Mouse (Mus musculus) cortical plate, adult 2 months (tissue): Measurements from ENCODE around the gene Tle4. TPM values are rescaled to one million over a fixed set of nuclear protein-coding genes. Genes with fewer than 3 reads are reported as not detected.
"Not testable (repeated sequence)": the region's sequence is repeated elsewhere in the genome, so short reads cannot be mapped to it uniquely, and the experiment has no call there.

ENCODE experiments used
- H3K27ac ChIP-seq: fragments of 200-500 bp; 2 replicates; pipeline ENCODE4 v1.5.1; 2012; ENCODE audit warnings: low read length, control low read depth, inconsistent platforms; ENCODE audit not compliant: insufficient read depth
- H3K4me1 ChIP-seq: fragments of 200-500 bp; 2 replicates; pipeline ENCODE4 v1.6.1; 2011; ENCODE audit warnings: low read length; ENCODE audit not compliant: control insufficient read depth, insufficient read depth
- H3K4me3 ChIP-seq: fragments of 200-500 bp; 2 replicates; pipeline ENCODE4 v1.5.1; 2011; ENCODE audit warnings: mild to moderate bottlenecking, low read length, control low read depth; ENCODE audit not compliant: insufficient read depth
- CTCF ChIP-seq: fragments of 200-500 bp; IDR thresholded peaks from 2 replicates; pipeline ENCODE4 v1.5.1; 2011; ENCODE audit warnings: mild to moderate bottlenecking, control low read depth, low read length; ENCODE audit not compliant: insufficient read depth; ENCODE audit errors: extremely low read depth
- POLR2A ChIP-seq: fragments of 200-500 bp; IDR thresholded peaks from 2 replicates; pipeline ENCODE4 v1.6.1; 2011; ENCODE audit warnings: mild to moderate bottlenecking, low read length, control low read depth; ENCODE audit not compliant: insufficient read depth; ENCODE audit errors: extremely low read depth
- polyA plus RNA-seq: library from polyadenylated mRNA; depleted of rRNA; stranded (reverse); fragments of >200 nt; gene quantifications from 2 replicates; pipeline ENCODE4 v1.2.3, GENCODE M21; 2012; rRNA removed

Gene Tle4
- 31.1 and 34.2 TPM in 2 replicates for polyA plus RNA-seq

GRCm38 (mm10) chr19:14597917-14598689 lies at the start of gene Tle4:
Tle4 (minus strand) TSS chr19:14598051.
- Histone ChIP-seq H3K27ac (peak within 1 kb of the TSS; percentile 99), H3K4me1 (peaks cover 2% of the 10 kb centered on the region; the same call in 1 of the 2 replicates), H3K4me3 (peak within 1 kb of the TSS; percentile 70)
- TF ChIP-seq CTCF (no peak), POLR2A (peak; percentile 96)

DNA sequence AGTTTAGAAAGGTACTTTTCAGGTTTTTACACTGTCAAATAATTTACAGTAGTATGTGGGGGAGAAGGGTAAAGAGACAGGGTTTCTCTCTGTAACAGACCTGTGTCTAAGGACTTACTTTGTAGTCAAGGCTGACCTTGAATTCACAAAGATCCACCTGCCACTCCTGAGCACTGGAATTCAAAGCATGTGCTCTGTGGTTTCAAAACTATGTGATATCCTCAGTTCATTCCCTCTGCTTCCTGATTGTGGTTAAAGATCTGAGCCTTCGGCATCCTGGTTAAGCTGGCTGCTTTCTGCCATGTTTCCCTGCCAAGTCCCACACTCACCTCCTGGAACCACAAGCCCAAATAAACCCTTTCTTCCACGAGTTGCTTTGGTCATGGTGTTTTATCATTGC lies 47.8 kb upstream of the Tle4 start:
- Histone ChIP-seq H3K27ac (no peak overlapping the region), H3K4me3 (no peak overlapping the region), H3K4me1 (no peaks in the 10 kb centered on the region)
- TF ChIP-seq CTCF (no peak), POLR2A (no peak)

DNA sequence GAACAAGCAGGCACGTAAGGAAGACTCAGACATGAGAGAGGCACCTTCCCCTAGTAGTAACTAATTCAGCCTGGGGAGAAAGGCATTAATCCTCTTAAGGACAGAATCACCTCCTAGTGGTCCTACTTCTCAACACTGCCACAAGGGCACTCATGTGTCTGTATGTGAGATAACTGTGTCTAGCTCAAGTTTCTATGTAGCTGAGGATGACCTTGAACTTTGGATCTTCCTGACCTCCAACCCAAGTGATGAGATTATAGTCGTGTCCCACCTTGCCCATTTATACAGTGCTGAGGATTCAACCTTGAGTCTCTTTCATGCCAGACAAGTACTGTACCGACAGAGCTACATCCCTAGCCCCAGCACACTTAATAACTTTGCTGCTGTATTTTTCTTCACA lies 46.9 kb upstream of the Tle4 start:
- TF ChIP-seq POLR2A (no peak), CTCF (no peak)
- no peak overlapping the region for H3K27ac ChIP-seq
- no peaks in the 10 kb centered on the region for H3K4me1 ChIP-seq
- no peak overlapping the region for H3K4me3 ChIP-seq

DNA sequence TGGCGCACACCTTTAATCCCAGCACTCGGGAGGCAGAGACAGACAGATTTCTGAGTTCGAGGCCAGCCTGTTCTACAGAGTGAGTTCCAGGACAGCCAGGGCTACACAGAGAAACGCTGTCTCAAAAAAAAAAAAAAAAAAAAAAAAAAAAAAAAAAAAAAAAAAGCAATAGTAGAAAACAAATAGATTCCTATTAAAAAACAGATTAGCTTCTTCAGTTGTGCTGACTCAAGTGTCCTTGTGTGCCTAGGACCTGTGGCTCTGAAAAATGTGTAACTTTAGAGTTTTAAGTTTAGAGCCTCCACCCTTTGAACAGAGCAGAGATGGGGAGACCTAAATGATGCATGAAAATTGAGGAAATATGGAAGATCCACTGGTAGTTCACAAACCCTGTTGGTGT lies 45.2 kb upstream of the Tle4 start:
- H3K4me3 ChIP-seq, H3K4me1 ChIP-seq, H3K27ac ChIP-seq: not testable (repeated sequence)

GRCm38 (mm10) chr19:14642663-14643062 lies 44.8 kb upstream of the Tle4 start:
- H3K27ac ChIP-seq = no peak overlapping the region
- no peak overlapping the region for H3K4me3 ChIP-seq
- H3K4me1 ChIP-seq = no peaks in the 10 kb centered on the region
- TF ChIP-seq CTCF (no peak), POLR2A (no peak)

DNA sequence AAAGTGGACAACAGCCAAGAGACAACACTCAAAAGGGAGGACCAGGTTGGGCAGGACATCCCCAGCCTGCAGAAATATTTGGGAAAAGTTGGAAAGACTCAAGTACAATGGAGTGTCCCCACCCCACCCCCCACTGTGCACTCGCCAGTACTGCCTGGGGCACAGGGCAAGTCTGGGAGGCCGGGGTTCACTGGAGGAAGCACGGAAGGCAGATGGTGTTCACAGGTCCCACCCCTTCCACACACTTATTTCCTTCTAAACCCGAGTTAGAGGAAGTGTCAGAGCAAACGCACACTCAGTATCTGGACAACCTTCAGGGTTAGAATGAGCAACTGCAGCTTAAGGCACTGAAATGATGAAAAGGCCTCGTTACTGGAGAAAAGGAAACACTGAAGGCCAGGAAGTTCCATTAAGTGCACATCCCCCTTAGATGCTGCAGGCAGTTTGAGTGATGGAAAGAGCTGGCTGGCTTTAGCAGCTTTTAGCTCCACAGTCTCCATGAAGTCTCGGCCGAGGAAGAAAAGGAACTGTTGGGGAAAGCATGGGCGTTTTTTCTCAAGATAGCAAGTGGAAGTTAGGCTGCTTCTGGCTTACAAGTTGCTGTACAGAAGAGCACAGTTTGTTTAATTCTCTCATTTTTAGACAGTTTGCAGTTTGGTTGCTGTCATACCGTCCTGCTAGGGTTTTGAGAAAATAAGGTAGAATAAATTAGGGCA lies 37.5 kb upstream of the Tle4 start:
- H3K4me1 ChIP-seq = no peaks in the 10 kb centered on the region
- H3K27ac ChIP-seq = no peak overlapping the region
- TF ChIP-seq CTCF = no peak
- no peak for TF ChIP-seq POLR2A
- H3K4me3 ChIP-seq = no peak overlapping the region

- TF ChIP-seq POLR2A (no peak), CTCF (no peak)
- Histone ChIP-seq H3K27ac (no peak overlapping the region), H3K4me1 (no peaks in the 10 kb centered on the region), H3K4me3 (no peak overlapping the region)
These were observed 25.5 kb upstream of the Tle4 start for GRCm38 (mm10) chr19:14623355-14623754.

DNA sequence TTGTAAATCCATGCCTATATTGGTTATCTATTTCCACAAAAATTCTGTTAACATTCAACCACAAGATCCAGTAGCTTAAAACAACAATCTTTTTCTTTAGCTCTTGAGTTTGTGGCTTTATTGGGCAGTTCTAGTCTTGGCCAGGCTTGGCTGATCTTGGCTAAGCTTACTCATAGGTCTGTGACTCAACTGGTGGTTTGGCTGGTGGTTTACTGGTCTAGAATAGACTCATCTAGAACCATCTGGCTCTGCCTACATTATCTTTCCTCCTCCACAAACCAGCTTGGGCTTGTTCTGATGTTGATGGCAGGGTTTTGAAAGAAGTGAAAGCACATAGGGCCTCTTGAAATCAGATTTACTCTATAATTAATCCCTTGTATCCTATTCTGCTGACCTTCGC lies 22.7 kb upstream of the Tle4 start:
- TF ChIP-seq CTCF = no peak
- TF ChIP-seq POLR2A = no peak
- Histone ChIP-seq H3K4me1 (no peaks in the 10 kb centered on the region), H3K27ac (no peak overlapping the region), H3K4me3 (no peak overlapping the region)

GRCm38 (mm10) chr19:14619814-14620213 lies 22.0 kb upstream of the Tle4 start:
- H3K27ac ChIP-seq = no peak overlapping the region
- no peak overlapping the region for H3K4me3 ChIP-seq
- TF ChIP-seq CTCF = no peak
- TF ChIP-seq POLR2A = no peak
- H3K4me1 ChIP-seq = no peaks in the 10 kb centered on the region

DNA sequence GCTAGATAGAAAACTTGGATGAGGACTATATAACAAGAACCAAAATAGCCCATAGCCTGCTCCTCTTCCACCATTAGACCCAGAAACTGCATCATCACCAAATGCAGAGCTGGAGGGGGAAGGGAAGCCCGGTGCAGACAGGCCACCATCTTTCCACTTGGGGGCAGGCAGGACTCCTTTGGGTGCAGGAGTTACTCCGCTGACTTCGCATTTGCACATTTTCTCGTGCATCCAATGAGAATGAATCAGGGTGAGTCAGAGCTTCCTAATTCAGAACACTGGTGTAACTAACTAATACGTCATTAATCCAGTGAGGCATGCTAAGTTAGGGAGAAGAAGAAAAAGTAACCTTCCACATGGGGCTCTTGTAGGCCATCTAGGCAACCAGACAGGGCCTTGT lies 17.0 kb upstream of the Tle4 start:
- no peaks in the 10 kb centered on the region for H3K4me1 ChIP-seq
- no peak for TF ChIP-seq POLR2A
- no peak for TF ChIP-seq CTCF
- no peak overlapping the region for H3K27ac ChIP-seq

More for the DNA sequence above, 17.0 kb upstream of the Tle4 start:
- no peak overlapping the region for H3K4me3 ChIP-seq
